Mouse (Mus musculus): Measurements from ENCODE around the gene Rims1. TPM values are rescaled to one million over a fixed set of nuclear protein-coding genes. Genes with fewer than 3 reads are reported as not detected.

Rims1 gene
- polyA plus RNA-seq, 1 experiment: 44.8 TPM

DNA sequence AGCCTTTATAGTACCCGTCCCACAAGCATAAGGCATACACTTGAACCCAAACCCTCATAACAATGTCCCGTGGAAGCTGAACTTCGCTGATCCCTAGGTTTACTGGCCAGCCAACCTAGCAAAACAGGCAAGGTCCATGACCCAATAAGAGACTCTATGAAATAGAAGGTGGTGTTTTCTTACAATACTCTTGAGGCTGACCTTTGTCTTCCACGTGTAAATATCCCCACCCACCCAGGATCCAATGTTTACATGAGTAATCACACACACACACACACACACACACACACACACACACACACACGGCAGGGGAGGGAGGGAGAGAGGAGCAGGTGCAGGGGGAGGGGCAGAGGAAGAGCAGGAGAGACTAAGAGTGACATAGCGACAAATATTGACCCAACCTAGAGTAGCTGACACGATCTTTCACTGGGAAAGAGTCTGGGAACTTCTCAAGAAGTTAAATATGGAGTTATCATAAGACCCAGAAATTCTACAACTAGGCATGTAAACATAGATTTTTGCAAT, 217.9 kb downstream of the Rims1 start:
- DNase-seq (ENCODE audit: low spot score): no peak

DNA sequence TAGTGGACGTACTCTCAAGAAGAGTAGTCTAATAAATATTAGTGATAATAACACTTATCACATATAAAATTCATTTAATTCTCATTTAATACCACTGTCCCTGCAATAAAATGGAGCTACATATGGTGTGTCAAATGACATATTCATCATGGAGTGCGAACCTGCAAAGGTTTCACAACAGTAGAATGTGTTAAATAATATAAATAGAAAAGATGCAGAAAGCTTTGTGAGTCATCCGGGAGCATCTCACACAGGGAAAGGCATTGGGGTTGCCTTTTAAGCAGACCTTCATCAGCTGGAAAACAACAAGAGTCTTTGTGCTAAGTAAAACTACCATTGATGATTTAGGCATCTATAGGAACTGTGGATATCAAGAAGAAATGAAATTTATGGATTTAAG, 220.2 kb downstream of the Rims1 start:
- DNase-seq (ENCODE audit: low spot score): no peak

DNA sequence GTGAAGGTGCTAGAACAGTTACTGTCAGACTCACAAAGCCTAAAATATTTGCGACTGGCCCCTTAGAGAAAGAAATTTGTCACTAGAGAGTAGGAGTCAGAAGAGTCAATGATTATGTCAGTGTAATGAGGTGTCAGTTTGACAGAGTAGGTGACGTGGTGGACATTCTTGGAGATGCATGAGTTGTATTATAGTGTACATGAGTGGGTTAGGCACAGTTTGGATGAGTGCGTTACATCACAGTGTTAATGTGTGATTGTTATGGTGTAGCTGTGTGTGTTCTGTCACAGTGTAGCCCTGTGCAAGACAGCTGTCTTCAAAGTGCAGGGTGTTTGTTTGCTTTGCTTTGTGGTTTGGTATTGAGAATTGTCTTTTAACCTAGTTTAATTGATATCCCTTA, 226.3 kb downstream of the Rims1 start:
- DNase-seq (ENCODE audit: low spot score): no peak

DNA sequence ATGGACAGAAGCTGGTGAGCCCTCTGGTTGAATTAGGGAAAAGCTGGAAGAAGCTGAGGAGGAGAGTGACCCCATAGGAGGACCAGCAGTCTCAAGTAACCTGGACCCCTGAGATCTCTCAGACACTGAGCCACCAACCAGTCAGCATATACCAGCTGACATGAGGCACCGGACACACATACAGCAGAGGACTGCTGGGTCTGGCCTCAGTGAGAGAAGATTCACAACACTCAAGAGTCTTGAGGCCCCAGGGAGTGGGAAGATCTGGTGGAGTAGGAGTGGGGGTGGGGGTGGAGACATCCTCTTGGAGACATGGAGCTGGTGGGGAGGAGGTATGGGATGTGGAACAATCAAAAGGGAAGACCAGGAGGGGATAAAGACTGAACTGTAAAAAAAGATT, 233.1 kb downstream of the Rims1 start:
- DNase-seq (ENCODE audit: low spot score): no peak

DNA sequence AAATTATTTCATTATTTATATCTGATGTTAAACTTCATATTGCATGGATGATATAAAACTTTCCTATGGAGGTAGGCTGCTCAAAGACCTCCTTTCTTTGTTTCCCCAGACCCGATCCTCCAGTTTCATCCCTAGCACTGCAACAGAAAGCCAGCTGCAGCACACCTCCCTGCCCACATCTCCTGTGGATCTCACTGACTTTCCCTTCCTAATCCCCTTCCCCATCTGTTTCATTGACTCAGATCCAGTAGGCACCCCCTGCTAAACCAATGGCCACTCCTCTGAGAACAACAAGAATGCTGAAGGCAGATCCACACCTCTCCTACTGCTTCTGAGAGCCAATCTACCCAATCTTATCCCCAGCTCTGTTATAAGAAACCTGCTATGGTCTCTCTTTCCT, 259.5 kb downstream of the Rims1 start:
- DNase-seq (ENCODE audit: low spot score): no peak

DNA sequence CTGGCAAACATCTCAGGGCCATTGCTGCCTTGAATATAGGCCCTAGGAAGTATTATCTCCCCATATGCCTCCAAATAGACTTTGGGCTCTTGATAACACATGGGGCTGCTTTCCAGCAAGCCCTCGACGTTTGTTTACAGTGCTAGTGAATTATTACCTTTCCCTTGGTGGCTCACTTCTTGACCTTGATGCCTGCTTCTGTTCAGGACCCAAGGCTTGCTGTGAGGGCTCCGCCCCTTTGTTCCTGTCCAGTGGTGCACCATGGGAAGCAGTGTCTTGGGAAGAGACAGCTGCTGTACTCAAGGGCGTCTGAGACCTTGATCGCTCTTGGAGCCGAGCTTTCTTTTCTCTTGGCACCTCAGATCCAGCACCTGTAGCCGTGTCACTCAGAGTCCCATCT, 267.7 kb downstream of the Rims1 start:
- DNase-seq (ENCODE audit: low spot score): no peak

DNA sequence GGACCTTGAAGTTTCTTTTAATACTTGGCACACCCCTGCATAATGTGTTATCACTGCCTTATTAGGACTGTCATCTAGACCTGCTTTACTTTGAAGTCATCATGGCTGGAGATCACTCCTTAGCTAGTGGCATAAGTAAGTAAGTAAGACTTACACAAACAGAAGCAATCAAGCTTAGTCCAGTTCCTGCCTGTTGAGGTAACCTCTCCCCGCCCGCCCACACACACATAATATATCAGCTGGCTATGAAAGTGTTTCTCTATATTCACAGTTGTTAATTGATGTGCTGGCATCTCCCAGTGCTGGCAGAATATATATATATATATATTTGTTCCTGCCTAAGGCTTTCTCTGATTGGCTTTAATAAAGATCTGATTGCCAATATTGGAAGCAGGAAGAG, 269.0 kb downstream of the Rims1 start:
- DNase-seq (ENCODE audit: low spot score): no peak

DNA sequence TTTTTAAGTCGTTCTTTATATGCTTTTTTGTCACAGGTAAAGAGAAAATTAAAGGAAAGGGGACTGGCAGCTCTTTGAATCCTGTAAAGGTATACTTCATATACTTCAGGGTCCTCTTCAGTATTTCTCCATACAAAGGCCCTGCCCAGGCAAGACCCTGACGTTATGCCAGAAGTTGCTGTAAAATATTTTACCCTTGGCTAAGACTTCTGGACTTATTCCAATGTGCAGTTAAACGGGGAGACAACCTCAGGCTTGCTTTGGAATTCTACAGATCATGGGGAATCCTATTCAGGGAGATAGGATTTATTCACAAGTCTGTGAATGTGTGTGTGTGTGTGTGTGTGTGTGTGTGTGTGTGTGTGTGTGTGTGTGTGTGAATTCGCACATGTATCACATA, 270.7 kb downstream of the Rims1 start:
- DNase-seq (ENCODE audit: low spot score): no peak

DNA sequence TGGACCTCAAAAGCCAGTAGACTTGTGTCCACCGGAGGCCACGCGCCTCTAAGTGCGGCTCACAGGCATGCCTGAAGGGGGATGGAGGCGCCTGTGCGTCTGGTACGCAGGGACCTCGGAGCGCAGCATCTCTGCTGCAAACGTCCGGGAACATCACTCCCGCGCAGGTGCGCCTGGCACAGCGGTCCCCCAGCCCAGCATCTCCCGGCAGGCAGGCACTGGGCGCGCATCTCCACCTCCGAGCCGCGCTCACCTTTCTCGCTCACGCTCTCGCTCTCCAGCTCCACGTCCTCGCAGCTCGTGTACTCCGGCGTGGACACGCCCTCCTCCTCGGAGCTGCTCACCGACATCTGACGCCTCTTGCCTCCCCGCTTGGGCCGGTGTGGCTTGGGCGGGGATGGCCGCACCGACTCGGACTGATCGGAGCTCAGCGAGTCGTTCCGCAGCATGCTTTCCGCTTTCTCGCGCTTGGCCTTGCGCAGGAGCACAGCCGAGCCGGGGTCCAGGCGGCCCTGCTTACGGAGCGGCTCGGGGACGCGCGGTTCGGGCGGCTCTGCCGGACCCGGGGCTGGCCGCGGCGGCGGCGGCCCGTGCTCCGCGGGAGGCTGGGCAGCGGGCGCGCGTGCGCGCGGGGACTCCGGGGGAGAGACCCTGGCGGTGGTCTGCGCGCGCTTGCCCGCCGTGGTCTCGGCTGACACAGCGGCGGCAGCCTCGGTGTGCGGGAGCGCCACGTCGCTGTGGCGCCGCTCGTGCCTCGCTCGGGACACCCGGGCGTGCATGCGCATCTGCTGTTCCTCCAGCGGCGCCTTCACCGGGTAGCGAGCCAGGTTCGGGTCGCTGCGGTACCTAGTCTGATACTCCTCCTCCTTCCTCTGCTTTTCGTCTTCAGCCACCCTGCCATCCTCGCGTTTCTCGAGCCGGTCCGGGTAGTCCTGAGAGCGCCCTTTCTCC, 272.4 kb downstream of the Rims1 start:
- no peak for DNase-seq (ENCODE audit: low spot score)

DNA sequence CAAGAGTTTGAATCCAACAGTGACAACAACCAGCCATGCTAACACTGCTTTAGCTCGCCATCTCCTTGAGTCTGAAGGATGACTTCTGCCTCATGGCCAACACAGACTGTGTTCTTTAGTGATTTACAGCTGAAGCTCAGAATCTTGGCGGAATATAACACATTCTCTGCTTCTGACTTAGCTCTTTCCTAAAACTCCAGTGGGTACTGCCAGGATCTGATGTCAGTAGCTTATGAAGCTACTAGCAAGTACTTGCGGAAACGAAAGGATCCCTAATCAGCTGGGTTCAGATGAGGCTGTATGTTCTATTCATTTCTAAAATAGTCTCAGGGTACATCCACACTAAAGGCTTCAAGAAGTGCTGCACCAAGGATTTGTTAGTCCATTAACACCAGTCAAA, 290.7 kb downstream of the Rims1 start:
- no peak for DNase-seq (ENCODE audit: low spot score)

DNA sequence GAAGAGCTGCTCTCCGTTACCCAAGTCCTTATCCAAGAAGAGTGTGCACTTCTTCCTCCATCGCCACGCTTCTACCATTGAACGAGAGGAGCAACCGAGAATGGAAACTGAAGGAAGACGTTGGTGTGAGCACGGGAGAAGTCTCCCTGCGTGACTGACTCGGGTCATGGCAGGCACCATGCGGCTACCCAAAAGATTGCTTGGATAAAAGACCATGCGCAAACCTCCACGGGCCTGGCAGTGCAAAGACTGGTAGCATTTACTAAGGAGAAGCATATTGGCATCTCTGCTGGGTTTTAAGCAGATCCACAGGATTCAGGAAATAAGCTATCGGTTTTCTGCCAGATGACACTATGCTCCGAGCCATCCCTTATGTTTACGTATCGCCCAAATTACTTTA, 293.4 kb downstream of the Rims1 start:
- no peak for DNase-seq (ENCODE audit: low spot score)

DNA sequence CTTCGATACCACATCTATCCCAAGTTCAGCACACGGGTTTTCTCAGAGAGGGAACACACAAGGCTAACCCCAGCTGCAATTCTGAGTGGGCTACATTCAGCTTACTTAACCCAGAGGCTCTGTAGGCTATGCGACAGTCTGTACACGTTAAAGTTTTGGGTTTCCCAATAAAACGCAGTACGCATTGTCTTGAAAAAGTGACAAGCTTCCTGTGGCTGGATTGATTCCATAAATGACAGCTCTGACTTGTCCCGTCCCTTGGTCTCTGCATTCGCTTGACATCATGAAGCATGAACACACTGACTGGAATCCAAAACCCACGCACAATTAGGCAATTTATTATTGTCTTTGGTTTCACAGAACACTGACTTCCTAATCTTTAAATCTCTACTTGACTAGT, 294.2 kb downstream of the Rims1 start:
- no peak for DNase-seq (ENCODE audit: low spot score)

DNA sequence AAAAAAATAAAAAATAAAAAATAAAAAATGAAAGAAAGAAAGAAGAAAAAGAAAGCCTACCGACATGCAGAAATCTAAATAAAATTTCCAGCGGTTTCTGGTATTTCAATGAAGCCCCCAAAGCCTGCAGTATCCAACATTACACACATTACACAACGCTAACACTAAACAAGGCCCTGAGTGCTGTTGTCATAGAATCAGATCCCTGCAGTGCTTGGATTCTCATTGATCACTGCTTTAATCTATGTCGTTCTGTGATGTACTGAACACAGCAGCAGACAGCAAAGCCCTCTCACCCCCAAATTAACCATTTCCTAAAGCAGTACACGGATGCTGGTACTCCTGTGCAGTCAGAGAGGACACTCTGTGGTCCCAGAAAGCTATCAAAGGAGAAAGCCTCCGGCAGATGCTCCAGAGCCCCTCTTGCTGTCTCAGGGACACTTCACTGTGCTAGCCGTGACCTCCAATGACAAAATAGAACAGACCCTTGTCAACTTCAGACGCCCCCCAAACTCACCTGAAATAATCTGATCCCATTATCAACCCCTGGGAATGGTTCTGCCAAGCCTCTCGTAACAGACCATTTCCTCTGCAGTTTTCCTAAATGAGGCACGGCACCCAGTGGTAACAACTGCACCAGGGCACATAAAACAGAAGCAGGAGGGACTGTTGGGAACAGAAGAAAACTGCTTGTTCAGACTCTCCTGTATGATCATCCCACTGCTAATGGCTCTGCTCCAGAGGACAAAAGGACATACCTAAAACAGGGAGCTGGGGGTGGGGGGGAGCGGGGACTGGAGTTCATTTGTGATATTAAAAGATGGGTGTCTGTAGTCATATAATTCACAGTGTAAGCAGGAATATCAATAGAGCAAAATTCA, 296.8 kb downstream of the Rims1 start:
- DNase-seq (ENCODE audit: low spot score): no peak

DNA sequence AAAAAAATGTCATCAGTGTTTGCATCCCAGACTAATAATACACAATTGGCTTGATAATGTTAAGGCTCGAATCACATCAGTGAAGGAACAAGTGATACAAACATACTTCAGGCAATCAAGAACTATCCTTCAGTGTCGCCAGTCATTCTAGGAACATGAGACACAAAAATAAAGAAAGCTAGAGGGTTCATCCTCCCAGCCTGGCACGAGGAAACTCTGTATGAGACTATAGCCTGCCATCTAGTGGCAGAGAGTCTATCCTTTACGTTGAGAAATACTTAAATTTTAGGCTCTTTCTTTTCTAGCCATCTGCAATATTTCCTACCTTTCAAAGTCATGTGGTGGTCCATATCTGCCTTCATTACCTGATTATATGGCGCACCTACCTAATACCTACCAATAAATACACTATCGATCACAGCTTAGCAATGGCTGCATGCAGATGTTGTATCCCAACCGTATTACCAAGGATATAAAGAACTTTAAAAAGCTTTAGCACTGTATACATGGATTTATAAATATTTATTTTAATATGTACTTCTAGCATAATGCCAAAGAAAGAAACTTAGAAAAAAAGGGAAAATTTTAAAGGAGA, 318.4 kb downstream of the Rims1 start:
- DNase-seq (ENCODE audit: low spot score): no peak

DNA sequence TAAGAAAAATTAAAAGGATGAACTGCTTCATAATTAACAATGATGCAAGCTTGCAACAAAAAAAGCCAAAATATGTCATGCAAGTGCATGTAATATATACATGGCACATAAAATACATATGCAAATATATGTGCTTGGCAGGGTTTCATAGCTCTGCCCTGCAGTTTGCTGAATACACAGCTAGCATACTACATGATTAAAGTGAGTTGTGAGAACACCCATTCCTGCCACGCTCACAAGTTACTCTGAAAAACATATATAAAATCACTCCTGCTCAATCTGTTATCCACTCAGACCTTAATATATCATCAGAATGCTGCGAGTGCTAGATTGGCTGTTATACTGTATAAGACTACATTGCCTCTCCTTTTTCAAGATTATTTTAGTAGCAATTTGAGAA, 329.6 kb downstream of the Rims1 start:
- DNase-seq (ENCODE audit: low spot score): no peak

DNA sequence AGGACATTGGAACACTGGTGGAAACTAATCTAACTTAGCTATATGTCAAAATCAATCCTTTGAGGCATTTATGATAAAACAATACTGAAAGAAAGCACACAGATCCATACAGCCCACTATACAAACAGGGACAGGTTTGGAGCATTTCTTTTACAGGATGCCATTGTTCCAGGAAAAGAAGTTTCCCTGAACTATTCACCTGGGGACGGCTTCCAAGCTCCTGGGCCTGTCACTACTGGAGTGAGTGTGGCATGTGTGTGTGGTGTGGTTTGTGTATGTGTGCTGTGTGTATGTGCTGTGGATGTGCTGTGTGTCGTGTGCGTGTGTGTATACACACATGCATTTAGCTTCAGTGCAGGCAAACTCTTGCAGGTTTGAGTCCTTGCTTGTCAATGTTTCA, 338.8 kb downstream of the Rims1 start:
- DNase-seq (ENCODE audit: low spot score): no peak

DNA sequence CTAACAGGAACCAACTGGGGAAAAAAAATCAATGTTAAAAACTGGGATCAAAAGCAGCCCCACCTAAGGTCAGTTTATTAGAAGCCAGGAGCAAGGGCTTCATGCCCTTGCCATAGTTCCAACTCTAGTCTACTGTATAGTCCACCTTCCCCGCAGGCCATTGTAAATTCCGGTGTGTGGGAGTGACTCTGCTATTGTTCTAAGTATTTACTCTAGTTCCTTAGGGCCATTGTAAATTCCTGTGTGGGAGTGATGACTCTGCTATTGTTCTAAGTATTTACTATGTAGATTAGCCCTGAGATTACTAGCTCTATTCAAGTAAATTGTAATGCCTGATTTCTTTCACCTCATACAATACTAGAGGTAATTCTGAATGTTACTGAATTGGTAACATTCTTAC, 339.2 kb downstream of the Rims1 start:
- DNase-seq (ENCODE audit: low spot score): no peak

DNA sequence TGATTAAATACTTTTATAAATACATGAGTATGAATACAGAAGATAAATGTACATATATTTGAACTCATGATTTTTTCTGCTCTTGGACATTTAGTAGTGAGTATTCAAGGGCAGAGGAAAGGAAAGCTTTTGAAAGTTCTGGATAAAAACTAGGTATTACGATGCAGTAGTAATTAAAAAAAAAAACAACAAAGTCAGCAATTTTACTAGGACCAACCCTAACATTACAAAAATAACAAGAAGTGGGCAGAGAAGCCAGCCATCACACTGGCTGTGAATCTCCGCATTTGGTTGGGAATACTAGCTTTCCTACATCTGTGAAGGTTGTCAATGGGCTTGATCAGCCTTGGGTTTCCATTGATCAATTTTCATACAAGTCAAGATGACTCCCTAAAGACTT, 381.8 kb downstream of the Rims1 start:
- no peak for DNase-seq (ENCODE audit: low spot score)

DNA sequence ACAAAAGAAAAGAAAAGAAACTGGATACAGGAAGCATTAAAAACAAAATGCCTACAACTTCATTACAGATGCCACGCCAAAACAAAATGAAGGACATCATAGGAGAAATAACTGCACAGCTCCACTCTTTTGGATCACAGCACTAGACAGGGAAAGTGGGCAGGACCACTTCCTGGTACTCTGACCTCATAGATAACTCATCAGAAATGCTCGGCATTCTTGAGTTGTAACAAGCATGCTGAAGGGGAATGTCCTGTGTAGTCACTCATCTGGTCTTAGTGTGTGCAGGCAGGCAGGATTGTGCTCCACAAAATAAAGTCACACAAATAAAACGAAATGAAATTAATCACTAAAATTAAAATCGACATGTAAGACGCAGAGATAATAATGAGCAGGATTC, 383.7 kb downstream of the Rims1 start:
- no peak for DNase-seq (ENCODE audit: low spot score)

DNA sequence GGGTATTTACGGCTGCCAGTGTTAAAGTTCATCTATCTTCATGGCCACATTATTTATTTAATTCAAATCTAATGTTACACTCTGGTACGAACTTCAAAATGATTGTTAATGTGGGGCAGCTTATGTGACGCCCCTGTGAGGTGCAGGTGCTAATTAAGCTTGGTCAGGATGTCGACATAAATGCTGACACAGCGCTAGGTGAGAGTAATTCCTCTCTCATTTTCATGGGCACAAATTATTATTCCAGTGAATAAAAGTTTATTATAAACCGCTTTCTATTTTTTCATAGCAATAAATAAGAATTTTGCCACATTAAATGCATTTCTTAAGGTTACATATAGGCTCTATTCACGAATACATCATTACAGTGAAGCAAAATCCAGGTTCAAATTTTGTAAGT, 395.6 kb downstream of the Rims1 start:
- no peak for DNase-seq (ENCODE audit: low spot score)

DNA sequence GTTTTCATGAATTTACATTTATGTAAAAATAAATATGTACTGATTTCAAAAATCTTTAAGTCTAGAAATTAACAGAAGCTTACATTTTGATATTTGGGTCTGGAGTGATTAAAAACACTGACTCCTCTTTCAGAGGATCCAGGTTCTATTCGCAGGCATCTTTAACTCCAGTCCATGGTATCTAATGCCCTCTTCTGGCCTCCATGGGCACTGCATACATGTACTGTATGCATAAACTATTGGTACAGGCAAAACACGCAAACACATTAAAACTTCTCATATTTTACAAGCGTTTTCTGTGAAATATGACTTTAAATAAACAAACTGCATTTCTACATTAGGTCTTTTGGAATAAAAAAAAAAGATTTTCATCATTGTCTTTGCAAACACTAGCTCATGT, 419.4 kb downstream of the Rims1 start:
- no peak for DNase-seq (ENCODE audit: low spot score)

DNA sequence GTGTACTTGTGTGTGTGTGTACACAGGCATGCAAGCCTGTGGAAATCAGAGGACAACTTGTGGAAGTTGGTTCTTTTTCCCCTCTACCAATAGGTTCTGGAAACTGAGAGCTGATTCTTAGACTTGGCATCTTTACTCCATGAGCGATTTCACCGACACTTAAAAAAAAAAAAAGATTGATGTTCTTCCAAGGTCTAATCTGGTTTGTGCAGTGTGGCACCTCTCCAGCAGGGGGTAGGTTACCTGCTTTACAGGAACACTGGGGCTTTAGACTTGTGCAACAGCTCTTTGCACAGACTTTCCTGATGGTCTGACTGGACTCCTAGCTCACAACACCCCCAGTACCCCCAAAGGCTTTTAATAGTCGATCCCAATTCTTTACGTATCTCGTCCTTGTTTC, 428.1 kb downstream of the Rims1 start:
- no peak for DNase-seq (ENCODE audit: low spot score)

Data from urinary bladder, adult 2 months (tissue).